Mouse (Mus musculus): ENCODE data around the gene Scg3.
"Not testable (repeated sequence)": the region's sequence is repeated elsewhere in the genome, so short reads cannot be mapped to it uniquely, and the experiment has no call there.

The Scg3 gene

GRCm38 (mm10) chr9:75625556-75626307 lies 58.1 kb downstream of the Scg3 start, which contains the start of gene Lysmd2:
TSS of gene Lysmd2 (plus strand) at chr9:75625741.
- DNase-seq (ENCODE audit: low read depth, low spot score) = peak; percentile 71

DNA sequence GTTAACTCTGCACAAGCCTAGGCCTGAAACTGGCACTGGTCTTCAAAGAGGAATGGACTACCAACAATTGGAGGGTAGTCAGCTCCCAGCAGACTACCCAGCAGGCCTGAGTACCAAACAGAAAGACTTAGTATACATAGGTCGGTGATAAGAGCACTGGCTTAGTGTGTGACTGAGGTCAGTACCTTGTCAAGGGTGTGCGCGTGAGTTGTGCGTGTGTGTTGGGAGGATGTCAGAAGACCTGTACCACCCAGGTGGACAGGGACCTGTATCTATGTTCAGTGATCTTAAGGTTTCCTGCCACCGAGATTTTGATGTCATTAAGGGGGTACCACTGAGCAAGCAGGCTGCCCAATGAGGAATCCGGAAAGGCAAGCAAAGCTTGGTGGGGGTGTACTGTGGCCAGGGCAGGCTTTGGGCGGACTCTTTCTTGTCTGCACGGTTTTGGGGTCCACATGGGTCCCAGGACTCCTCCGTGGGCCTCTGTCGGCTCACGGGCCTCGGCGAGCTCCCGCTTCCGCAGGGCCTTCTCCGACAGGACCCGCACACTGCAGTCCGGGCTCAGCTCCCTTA lies 58.8 kb downstream of the Scg3 start:
- no peak for DNase-seq (ENCODE audit: low read depth, low spot score)

- DNase-seq (ENCODE audit: low read depth, low spot score) = no peak
Observed at GRCm38 (mm10) chr9:75621428-75621827, 62.4 kb downstream of the Scg3 start.

DNA sequence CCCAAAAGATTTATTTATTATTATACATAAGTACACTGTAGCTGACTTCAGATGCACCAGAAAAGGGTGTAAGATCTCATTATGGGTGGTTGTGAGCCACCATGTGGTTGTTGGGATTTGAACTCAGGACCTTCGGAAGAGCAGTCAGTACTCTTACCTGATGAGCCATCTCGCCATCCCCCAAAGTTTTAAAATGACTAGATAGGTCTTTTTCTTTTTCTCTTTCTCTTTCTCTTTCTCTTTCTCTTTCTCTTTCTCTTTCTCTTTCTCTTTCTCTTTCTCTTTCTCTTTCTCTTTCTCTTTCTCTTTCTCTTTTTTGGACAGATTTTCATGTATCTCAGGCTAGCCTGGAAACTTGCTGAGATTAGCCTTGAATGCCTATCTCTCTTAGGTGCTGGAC lies 64.1 kb downstream of the Scg3 start:
- not testable (repeated sequence) for DNase-seq (ENCODE audit: low read depth, low spot score)

GRCm38 (mm10) chr9:75618836-75619400 lies 64.9 kb downstream of the Scg3 start:
- no peak for DNase-seq (ENCODE audit: low read depth, low spot score)

DNA sequence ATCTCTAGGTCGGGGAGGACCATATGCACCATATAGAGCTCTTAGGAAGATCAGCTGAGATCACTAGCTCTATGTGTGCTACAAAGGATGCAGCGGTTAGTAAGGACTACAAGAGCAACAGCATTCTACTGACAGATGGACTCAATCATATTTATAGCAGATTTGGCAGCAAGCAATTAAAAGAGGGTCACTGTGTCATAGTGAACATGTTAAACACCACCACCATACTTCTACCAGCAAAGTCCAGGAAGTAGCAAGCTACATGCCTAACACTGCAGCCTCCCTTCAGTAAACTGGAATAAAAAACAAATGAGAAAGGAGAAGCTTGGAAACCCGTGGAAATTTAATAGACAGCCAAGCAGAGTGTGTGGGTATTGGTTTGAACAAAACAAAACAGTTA lies 67.3 kb downstream of the Scg3 start:
- DNase-seq (ENCODE audit: low read depth, low spot score) = no peak

DNA sequence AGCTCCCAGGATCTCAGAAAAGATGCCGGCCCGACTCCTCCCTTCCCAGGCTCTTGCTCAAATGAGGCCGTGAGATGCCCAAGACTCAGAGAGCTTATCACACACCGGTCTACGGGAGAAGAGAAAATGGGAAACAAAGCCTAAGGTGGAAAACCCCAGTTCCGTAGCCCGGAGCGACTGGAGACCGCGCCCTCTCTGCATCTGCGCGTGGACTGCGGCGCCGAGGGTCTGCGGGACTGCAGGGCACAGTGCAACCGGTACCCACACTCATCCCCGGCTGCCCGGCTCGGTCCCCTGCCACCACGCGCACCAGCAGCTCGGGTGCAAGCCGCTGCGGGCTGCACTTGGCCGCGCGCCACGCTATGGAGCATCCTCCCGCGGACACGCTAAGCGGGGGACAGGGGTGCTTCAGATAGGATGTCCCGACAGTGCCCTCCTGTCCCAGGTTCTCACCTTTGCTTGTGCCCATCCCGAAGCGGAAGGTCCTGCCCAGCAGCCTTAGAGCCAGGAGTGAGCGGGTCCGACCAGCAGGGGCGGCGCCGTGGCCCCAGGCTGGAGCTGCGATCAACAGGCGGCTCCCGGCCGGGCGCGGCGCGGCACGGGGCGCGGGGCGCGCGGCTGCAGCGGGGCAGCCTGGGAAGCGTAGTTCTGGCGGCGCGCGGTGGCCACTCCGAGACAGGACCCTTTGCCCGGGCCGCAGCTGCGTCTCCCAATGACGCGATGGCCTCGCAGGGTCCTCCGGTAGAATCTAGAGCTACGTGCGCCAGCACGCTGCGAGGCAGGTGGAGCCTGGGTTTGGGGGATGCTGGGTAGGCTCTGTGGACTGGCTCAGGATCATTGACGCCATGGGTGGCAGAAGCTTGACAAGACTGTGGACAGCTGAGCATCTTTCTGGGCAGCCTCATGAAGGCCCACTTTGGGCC lies 73.0 kb downstream of the Scg3 start, which contains the start of gene Tmod2:
Gene Tmod2, minus strand, starts transcription at position 755 of the 923 bp plus-strand sequence.
- DNase-seq (ENCODE audit: low read depth, low spot score) = peak; percentile 64

- no peak for DNase-seq (ENCODE audit: low read depth, low spot score)
Observed at GRCm38 (mm10) chr9:75609965-75610364, 73.9 kb downstream of the Scg3 start.

DNA sequence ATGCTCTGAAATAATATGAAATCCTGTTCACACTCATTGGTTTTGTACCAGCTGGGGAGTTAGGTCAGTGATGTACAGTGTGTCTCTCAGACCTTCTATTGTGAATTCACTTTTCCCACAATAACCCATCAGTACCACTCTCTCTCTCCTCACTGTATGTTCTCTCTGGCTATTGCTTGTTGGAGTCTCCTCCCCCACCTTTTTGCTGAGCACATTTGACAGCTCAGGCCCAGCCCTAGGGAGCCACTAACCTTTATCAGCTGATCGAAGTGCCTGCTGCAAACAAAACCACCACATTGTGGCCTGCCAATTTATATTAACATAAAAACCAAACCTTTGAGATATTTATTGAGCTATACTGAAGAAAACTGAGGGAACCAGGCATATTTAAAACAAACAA lies 74.4 kb downstream of the Scg3 start:
- no peak for DNase-seq (ENCODE audit: low read depth, low spot score)

GRCm38 (mm10) chr9:75607496-75607895 lies 76.4 kb downstream of the Scg3 start:
- no peak for DNase-seq (ENCODE audit: low read depth, low spot score)

GRCm38 (mm10) chr9:75601510-75601909 lies 82.3 kb downstream of the Scg3 start:
- DNase-seq (ENCODE audit: low read depth, low spot score) = peak; percentile 22

- DNase-seq (ENCODE audit: low read depth, low spot score) = no peak
Observed at GRCm38 (mm10) chr9:75600166-75600934, 83.5 kb downstream of the Scg3 start.

DNA sequence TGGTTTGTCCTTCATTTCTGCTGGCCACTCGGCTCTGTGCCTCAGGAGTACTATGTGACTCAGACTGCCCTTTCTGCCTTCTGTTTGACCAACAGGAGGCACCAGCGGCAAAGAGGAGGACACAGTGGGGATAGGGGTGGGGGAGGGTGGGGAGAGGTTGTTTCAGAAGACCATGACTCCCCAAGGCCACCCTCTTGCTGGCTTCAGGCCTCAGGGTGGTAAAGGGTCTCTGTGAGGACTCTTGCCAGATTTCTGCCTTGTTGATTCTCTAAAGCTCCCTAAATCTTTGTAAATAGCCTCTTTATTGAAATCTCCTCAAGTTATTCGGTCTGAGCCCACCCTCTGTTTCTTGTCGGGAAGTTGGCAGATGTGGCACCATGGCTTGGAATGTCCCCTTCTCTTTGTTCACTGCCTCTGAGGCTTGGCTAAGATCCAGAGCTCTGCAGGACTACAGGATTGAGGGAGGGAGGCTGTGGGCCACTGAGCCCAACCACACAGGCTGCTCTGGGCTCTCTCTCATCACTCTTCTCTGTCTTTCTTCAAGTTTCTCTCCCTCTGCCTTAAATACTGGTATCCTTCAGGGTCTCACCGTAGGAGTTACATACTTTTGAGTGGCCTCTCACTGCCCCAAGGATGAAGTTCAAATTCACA lies 84.5 kb downstream of the Scg3 start:
- DNase-seq (ENCODE audit: low read depth, low spot score) = peak; percentile 25

DNA sequence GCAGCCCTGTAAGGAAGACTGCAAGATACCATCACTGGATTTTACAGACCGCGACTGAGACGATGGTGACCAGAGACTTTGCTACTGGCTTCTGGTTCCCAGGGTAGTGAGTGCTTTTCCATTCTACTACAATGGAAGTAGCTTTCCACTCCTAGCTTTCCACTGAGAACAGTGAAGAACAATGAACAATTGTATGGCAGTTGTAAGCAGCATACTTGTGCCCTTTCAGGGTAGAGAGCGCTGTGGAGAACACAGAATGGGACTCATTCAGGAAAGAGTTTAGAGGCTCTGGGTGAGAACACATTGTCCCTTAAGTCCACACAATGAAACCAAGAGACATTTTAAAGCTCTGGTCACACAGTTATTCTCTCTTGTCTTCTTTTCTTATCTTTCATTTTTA lies 86.3 kb downstream of the Scg3 start:
- no peak for DNase-seq (ENCODE audit: low read depth, low spot score)

- no peak for DNase-seq (ENCODE audit: low read depth, low spot score)
Observed at GRCm38 (mm10) chr9:75597036-75597435, 86.8 kb downstream of the Scg3 start.

DNA sequence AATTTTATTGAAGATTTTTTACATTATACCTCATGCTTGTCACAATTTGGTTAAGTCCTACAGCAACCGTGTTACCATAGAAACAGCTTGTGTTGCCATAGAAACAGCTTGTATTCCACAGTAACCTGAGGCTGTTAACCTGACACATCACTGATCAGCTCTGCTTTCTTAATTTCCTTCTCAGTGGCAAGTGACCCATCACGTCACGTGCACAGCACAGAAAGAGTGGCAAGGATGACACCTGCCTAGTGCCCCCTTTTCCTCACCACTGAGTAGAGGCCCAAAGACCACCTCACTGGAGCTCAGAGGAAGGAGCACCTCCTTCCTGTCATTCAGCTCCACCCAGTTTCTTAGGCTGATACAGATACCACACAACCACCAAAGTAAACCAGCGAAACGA lies 90.4 kb downstream of the Scg3 start:
- DNase-seq (ENCODE audit: low read depth, low spot score) = no peak

All from mesoderm, embryonic 11.5 days (tissue).